Mouse (Mus musculus) heart, embryonic 16.5 days (tissue): Measurements from ENCODE around the gene Tmem39a. TPM values are rescaled to one million over a fixed set of nuclear protein-coding genes. Genes with fewer than 3 reads are reported as not detected.
A peak's percentile ranks its signal among the peaks of the same experiment; 100 is the strongest.

Source experiments
- ATAC-seq: fragments of 200-750 bp; cut with Nextera tagmentation; replicated peaks from 2 replicates; pipeline ENCODE4 v1.8.0; 2017; ENCODE audit warnings: moderate number of reproducible peaks; ENCODE audit not compliant: insufficient read depth, low FRiP score; ENCODE audit errors: extremely low read depth
- H3K27ac ChIP-seq: fragments of 300-500 bp; sonication (generic); 2 replicates; pipeline ENCODE4 v1.5.1; 2014; ENCODE audit warnings: mild to moderate bottlenecking, low read length, control low read depth, moderate library complexity
- H3K27me3 ChIP-seq: fragments of 300-500 bp; sonication (generic); 2 replicates; pipeline ENCODE4 v1.6.1; 2014; ENCODE audit warnings: low read length, mixed read lengths; ENCODE audit not compliant: control insufficient read depth, insufficient read depth
- H3K36me3 ChIP-seq: fragments of 300-500 bp; sonication (generic); 2 replicates; pipeline ENCODE4 v1.6.1; 2014; ENCODE audit not compliant: control insufficient read depth, insufficient read depth
- H3K4me1 ChIP-seq: fragments of 300-500 bp; sonication (generic); 2 replicates; pipeline ENCODE4 v1.6.1; 2014; ENCODE audit warnings: low read length, mixed read lengths; ENCODE audit not compliant: control insufficient read depth, insufficient read depth
- H3K4me2 ChIP-seq: fragments of 300-500 bp; sonication (generic); 2 replicates; pipeline ENCODE4 v1.6.1; 2014; ENCODE audit warnings: low read depth, mild to moderate bottlenecking, control low read depth, low read length
- H3K4me3 ChIP-seq: fragments of 300-500 bp; sonication (generic); 2 replicates; pipeline ENCODE4 v1.5.1; 2014; ENCODE audit warnings: mild to moderate bottlenecking, control low read depth, low read length
- H3K9ac ChIP-seq: fragments of 300-500 bp; sonication (generic); 2 replicates; pipeline ENCODE4 v1.6.1; 2014; ENCODE audit warnings: low read length, control low read depth
- H3K9me3 ChIP-seq: fragments of 300-500 bp; sonication (generic); replicated peaks from 2 replicates; pipeline ENCODE4 v1.6.1; 2016; ENCODE audit warnings: low read length; ENCODE audit not compliant: control insufficient read depth
- WGBS: fragments of 180-500 bp; shearing (Covaris S2); extraction: QIAGEN DNeasy Blood & Tissue Kit; methylation state at CpG from one replicate; pipeline ENCODE4 v1.1.7; 2014; 5-methylcytosine and 5-hydroxymethylcytosine counted together
- polyA plus RNA-seq: library from polyadenylated mRNA; unstranded; fragments of >200 nt; fragmentation: Nextera tagmentation; extraction: Ambion mirVana; gene quantifications from 2 replicates; pipeline ENCODE4 v1.2.1, GENCODE M21; 2015

Tmem39a gene
- polyA plus RNA-seq, 1 experiment from 2014 or later = 64.4 TPM

DNA sequence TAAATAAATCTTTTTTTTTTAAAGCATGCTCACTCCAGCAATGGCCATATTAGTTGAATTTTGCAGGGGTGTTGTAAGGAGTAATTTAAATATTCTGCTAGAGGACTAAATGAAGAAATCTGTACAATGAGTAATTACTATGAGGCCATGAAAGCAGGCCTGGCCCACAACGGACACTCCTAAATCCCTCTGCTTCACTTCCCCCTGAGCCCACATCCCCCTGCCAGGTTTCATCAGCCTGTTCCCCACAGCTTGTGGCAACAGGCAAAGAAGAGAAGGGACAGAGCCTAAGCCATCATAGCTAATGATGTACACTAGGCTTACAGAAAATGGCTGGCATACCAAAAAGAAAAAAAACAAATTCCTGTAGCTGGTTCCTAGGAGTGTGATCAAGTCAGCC is 10.5 kb upstream of the Tmem39a start:
- no peak overlapping the region for H3K9ac ChIP-seq
- 97% methylated on average over 1 of the region's 1 CpGs for WGBS
- no peak overlapping the region for H3K4me2 ChIP-seq
- H3K36me3 ChIP-seq = peaks cover 10% of the 10 kb centered on the region; the same call in 1 of the 2 replicates
- no peaks in the 10 kb centered on the region for H3K9me3 ChIP-seq
- H3K27me3 ChIP-seq = no peaks in the 10 kb centered on the region
- no peak for ATAC-seq
- no peaks in the 10 kb centered on the region for H3K4me1 ChIP-seq
- no peak overlapping the region for H3K27ac ChIP-seq
- H3K4me3 ChIP-seq = no peak overlapping the region

- Histone ChIP-seq H3K9me3 (no peaks in the 10 kb centered on the region), H3K36me3 (peaks cover 8% of the 10 kb centered on the region; the same call in 1 of the 2 replicates), H3K4me1 (no peaks in the 10 kb centered on the region), H3K4me3 (peak within 1 kb of the TSS; percentile 79), H3K9ac (peak within 1 kb of the TSS; percentile 86), H3K27me3 (no peaks in the 10 kb centered on the region; the same call in 1 of the 2 replicates), H3K4me2 (peak within 1 kb of the TSS; percentile 71), H3K27ac (no peak within 1 kb of the TSS)
- peak; percentile 89 for ATAC-seq
- 4% methylated on average over 54 of the region's 54 CpGs for WGBS
Measured at GRCm38 (mm10) chr16:38549479-38550396, 8.8 kb upstream of the Tmem39a start, which contains the start of gene Poglut1. Gene Poglut1 (minus strand): TSS chr16:38550258.

- no peaks in the 10 kb centered on the region for H3K4me1 ChIP-seq
- H3K9me3 ChIP-seq = no peaks in the 10 kb centered on the region
- H3K27ac ChIP-seq = no peak overlapping the region
- H3K36me3 ChIP-seq = no peaks in the 10 kb centered on the region
- no peak overlapping the region for H3K9ac ChIP-seq
- no peak overlapping the region for H3K4me3 ChIP-seq
- ATAC-seq = no peak
- H3K27me3 ChIP-seq = peaks cover 2% of the 10 kb centered on the region; the same call in 1 of the 2 replicates
- 77% methylated on average over 3 of the region's 3 CpGs for WGBS
- no peak overlapping the region for H3K4me2 ChIP-seq
Measured at GRCm38 (mm10) chr16:38555988-38556387, 2.5 kb upstream of the Tmem39a start.

DNA sequence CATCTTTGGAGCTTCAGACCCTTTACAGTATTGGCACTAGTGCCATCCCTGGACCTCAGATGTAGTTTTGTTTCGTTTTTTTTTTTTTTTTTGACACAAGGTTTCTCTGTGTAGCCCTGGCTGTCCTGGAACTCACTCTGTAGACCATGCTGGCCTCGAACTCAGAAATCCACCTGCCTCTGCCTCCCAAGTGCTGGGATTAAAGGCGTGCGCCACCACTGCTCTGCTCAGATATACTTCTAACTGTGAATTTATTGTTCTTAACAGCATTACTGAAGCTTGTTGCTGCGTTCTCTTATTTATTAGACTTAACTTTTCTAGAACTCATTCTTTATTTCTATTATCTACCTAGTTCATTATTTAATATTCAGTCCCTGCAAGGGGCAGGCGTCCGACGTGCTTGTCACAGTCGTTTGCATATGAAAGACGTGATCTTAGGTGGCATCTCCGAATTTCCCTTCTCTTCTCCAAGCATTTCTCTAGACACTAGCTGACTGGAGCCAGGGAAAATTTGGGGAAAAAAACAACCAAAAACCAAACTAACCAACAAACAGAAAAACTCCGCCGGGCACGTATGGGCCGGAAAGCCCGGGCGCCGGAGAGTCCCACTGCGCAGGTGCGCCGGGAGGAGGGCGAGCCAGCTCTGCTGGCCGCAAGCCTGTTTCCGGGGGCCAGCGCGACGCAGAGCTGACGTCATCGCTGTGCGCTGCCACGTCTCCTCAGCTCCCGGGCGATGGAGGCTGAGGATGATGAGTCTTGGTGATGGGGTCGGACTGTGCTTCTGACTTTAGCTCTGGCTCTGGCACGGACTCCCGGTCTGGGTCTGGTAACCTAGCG is 3.9 kb downstream of the Tmem39a start:
- H3K4me1 ChIP-seq = peaks cover 14% of the 10 kb centered on the region
- no peaks in the 10 kb centered on the region for H3K9me3 ChIP-seq
- peak overlapping the region; percentile 76 for H3K27ac ChIP-seq
- peak overlapping the region; percentile 87 for H3K9ac ChIP-seq
- H3K4me3 ChIP-seq = peak overlapping the region; percentile 79
- 7% methylated on average over 37 of the region's 37 CpGs for WGBS
- H3K36me3 ChIP-seq = peaks cover 15% of the 10 kb centered on the region; the same call in 1 of the 2 replicates
- H3K4me2 ChIP-seq = peak overlapping the region; percentile 83
- peaks cover 2% of the 10 kb centered on the region; the same call in 1 of the 2 replicates for H3K27me3 ChIP-seq
- peak; percentile 95 for ATAC-seq

DNA sequence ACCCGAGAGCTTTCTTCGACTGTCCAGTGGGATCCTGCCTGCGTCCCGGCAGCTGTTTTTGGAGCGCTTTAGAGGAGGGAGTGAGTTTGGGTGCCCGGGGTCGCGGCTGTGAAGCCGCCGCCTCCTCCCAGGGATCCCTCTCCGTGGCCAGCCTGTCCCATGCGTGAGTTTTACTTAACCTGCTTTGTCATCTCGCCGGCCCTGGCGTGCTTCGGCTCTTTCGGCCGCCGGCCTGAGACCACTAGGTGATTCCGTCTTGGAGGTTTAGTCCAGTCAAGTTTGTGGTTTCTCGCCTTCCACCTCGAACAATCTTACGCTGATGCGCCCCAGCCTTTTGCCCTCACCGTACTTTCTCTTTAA is 4.5 kb downstream of the Tmem39a start:
- peak; percentile 59 for ATAC-seq
- H3K27me3 ChIP-seq = peaks cover 2% of the 10 kb centered on the region; the same call in 1 of the 2 replicates
- H3K36me3 ChIP-seq = peaks cover 15% of the 10 kb centered on the region; the same call in 1 of the 2 replicates
- under 1% methylated on average over 25 of the region's 25 CpGs for WGBS
- peaks cover 14% of the 10 kb centered on the region for H3K4me1 ChIP-seq
- H3K4me2 ChIP-seq = peak overlapping the region; percentile 83
- peak overlapping the region; percentile 79 for H3K4me3 ChIP-seq
- peak overlapping the region; percentile 76 for H3K27ac ChIP-seq
- peak overlapping the region; percentile 87 for H3K9ac ChIP-seq
- no peaks in the 10 kb centered on the region for H3K9me3 ChIP-seq

DNA sequence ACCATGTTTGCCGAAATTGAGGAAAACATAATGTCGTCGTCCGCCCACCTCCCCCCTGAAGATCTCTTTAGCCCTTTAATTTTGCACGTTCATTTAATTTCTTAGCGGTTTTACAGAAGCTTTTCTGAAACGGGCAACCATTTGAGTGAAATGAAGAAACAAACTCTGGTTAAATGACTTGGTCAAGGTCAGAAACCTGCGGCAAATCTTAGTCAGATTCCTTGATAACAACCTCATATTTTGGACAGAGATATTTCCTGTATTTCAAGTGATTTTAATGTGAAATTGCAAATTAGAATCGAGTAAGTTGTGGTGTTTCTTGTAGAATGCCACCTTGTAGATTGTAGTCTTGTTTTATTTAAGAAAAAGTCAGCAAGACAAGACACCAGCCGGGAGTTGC is 5.0 kb downstream of the Tmem39a start:
- Histone ChIP-seq H3K4me3 (peak overlapping the region; percentile 79), H3K9ac (peak overlapping the region; percentile 87), H3K27ac (no peak overlapping the region), H3K4me1 (peaks cover 14% of the 10 kb centered on the region), H3K9me3 (no peaks in the 10 kb centered on the region), H3K36me3 (peaks cover 16% of the 10 kb centered on the region; the same call in 1 of the 2 replicates), H3K4me2 (peak overlapping the region; percentile 83), H3K27me3 (0 out of 2 replicates have a peak, but pooled peaks cover 2% of the 10 kb centered on the region)
- WGBS = 20% methylated on average over 10 of the region's 10 CpGs
- ATAC-seq = no peak

DNA sequence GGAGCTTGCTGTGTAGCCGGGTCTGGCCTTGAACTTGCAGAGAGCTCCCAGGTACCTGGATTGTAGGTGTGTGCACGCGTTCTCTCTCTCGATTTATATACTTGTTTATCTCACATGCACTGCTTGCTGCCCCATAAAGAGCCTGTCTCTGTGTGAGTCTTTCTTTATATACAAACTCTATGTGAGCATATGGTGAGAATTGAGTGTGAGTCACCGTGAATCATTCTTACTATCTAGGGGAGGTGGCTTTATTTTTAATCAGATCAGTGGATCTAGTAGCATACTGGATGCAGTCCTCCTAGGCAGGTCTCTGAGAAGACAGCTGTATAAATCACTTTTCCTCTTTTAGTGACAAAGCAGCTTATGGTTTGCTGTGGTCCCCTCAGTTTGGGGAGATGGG is 9.7 kb downstream of the Tmem39a start:
- H3K27ac ChIP-seq = no peak overlapping the region
- no peak overlapping the region for H3K4me2 ChIP-seq
- no peak overlapping the region for H3K4me3 ChIP-seq
- no peak overlapping the region for H3K9ac ChIP-seq
- 92% methylated on average over 5 of the region's 5 CpGs for WGBS
- H3K27me3 ChIP-seq = no peaks in the 10 kb centered on the region
- H3K9me3 ChIP-seq = no peaks in the 10 kb centered on the region
- peaks cover 39% of the 10 kb centered on the region for H3K36me3 ChIP-seq
- peaks cover 10% of the 10 kb centered on the region for H3K4me1 ChIP-seq
- ATAC-seq = no peak

DNA sequence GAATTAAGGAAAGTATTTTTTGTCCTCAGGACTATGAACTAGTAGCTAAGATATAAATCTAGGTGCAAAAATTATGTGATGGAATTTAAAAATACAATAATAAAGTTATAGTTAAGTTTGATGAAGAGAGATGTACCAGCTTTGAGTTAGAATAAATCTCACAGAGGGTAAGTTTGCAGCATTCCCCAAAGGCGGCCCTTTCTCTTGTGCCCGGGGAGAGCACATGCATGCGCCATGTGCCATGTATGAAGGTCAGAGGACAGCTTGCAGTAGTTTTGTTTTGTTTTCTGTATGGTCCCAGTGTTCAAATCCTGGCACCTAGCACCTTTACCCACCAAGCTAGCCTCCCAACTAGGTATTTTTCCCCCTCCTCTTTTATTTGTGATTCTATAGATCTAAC is 13.0 kb downstream of the Tmem39a start:
- peaks cover 38% of the 10 kb centered on the region for H3K36me3 ChIP-seq
- H3K27me3 ChIP-seq = no peaks in the 10 kb centered on the region
- H3K9me3 ChIP-seq = no peaks in the 10 kb centered on the region
- no peak overlapping the region for H3K4me2 ChIP-seq
- WGBS = 98% methylated on average over 3 of the region's 3 CpGs
- H3K9ac ChIP-seq = no peak overlapping the region
- H3K4me1 ChIP-seq = no peaks in the 10 kb centered on the region
- no peak overlapping the region for H3K27ac ChIP-seq
- no peak overlapping the region for H3K4me3 ChIP-seq
- no peak for ATAC-seq
